Mouse (Mus musculus): ENCODE data around the gene Ccdc146. TPM values are rescaled to one million over a fixed set of nuclear protein-coding genes. Genes with fewer than 3 reads are reported as not detected.

Gene Ccdc146
- polyA plus RNA-seq, 1 experiment = not detected

DNA sequence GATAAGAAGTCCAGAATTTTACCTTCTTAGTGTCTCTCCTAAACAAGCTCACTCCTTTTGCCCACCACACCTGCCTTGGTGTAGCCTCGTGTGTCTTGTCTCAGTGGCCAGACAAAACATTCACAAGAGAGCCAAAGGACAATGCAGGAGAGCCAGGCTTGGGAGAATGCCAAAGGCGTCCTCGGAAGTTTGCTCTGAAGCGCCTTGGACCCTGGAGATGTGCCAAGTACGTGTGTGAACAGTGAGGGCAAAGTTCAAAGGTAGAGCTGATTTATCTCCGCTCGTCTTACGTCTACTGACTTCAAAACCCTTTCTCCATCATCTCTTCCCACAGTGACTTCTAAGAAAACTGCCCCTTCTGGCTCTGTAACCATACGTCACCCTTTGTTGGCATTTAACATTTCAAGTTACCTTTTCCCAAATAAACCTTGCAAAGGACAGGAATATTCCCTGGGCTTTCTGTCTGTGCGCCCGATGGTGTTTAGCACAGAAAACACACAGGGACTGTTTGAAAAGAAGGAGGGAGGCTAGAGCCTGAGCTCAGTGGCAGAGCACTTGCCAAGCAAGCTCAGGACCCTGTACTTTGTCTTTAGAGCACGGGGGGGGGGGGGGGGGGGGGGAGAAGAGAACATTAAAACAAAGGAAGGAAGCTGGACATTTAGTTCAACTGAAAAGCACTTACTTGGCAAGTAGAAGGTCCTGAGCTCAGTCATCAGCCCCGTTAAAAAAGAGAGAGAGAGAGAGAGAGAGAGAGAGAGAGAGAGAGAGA lies 32.7 kb downstream of the Ccdc146 start:
- Histone ChIP-seq H3K9ac (ENCODE audit: low read depth, poor library complexity, severe bottlenecking) (no peak overlapping the region), H3K4me1 (ENCODE audit: control insufficient read depth, insufficient read depth, low read length) (no peaks in the 10 kb centered on the region), H3K4me3 (ENCODE audit: low read depth, low read length) (no peak overlapping the region), H3K27ac (ENCODE audit: insufficient read depth, low read length) (no peak overlapping the region), H3K9me3 (replicated peaks; ENCODE audit: control insufficient read depth, insufficient read depth, low read length, poor library complexity, severe bottlenecking) (no peaks in the 10 kb centered on the region), H3K36me3 (ENCODE audit: control insufficient read depth, insufficient read depth, low read length, poor library complexity, severe bottlenecking) (no peaks in the 10 kb centered on the region), H3K27me3 (ENCODE audit: control insufficient read depth, insufficient read depth, low read length, poor library complexity, severe bottlenecking) (no peaks in the 10 kb centered on the region; the same call in 1 of the 2 replicates)
- no peak for TF ChIP-seq POLR2A (IDR thresholded peaks at IDR 0.05; ENCODE audit: insufficient read depth, low read length)
- TF ChIP-seq EP300 (IDR thresholded peaks at IDR 0.05; ENCODE audit: insufficient read depth, low read depth, low read length) = no peak
- TF ChIP-seq CTCF (IDR thresholded peaks at IDR 0.05; ENCODE audit: low read depth, low read length) = no peak

GRCm38 (mm10) chr5:21388855-21389254 lies 35.6 kb downstream of the Ccdc146 start:
- Histone ChIP-seq H3K4me1 (ENCODE audit: control insufficient read depth, insufficient read depth, low read length) (peaks cover 2% of the 10 kb centered on the region), H3K27me3 (ENCODE audit: control insufficient read depth, insufficient read depth, low read length, poor library complexity, severe bottlenecking) (no peaks in the 10 kb centered on the region; the same call in 1 of the 2 replicates), H3K27ac (ENCODE audit: insufficient read depth, low read length) (no peak overlapping the region), H3K4me3 (ENCODE audit: low read depth, low read length) (no peak overlapping the region), H3K9ac (ENCODE audit: low read depth, poor library complexity, severe bottlenecking) (no peak overlapping the region), H3K36me3 (ENCODE audit: control insufficient read depth, insufficient read depth, low read length, poor library complexity, severe bottlenecking) (no peaks in the 10 kb centered on the region), H3K9me3 (replicated peaks; ENCODE audit: control insufficient read depth, insufficient read depth, low read length, poor library complexity, severe bottlenecking) (no peaks in the 10 kb centered on the region)
- TF ChIP-seq CTCF (IDR thresholded peaks at IDR 0.05; ENCODE audit: low read depth, low read length) = no peak
- TF ChIP-seq EP300 (IDR thresholded peaks at IDR 0.05; ENCODE audit: insufficient read depth, low read depth, low read length) = no peak
- TF ChIP-seq POLR2A (IDR thresholded peaks at IDR 0.05; ENCODE audit: insufficient read depth, low read length) = no peak

- no peaks in the 10 kb centered on the region for H3K9me3 ChIP-seq (replicated peaks; ENCODE audit: control insufficient read depth, insufficient read depth, low read length, poor library complexity, severe bottlenecking)
- H3K4me1 ChIP-seq (ENCODE audit: control insufficient read depth, insufficient read depth, low read length) = peaks cover 7% of the 10 kb centered on the region
- TF ChIP-seq POLR2A (IDR thresholded peaks at IDR 0.05; ENCODE audit: insufficient read depth, low read length) (no peak), CTCF (IDR thresholded peaks at IDR 0.05; ENCODE audit: low read depth, low read length) (no peak), EP300 (IDR thresholded peaks at IDR 0.05; ENCODE audit: insufficient read depth, low read depth, low read length) (no peak)
- H3K9ac ChIP-seq (ENCODE audit: low read depth, poor library complexity, severe bottlenecking) = no peak overlapping the region
- H3K27me3 ChIP-seq (ENCODE audit: control insufficient read depth, insufficient read depth, low read length, poor library complexity, severe bottlenecking) = no peaks in the 10 kb centered on the region; the same call in 1 of the 2 replicates
- no peaks in the 10 kb centered on the region for H3K36me3 ChIP-seq (ENCODE audit: control insufficient read depth, insufficient read depth, low read length, poor library complexity, severe bottlenecking)
- H3K27ac ChIP-seq (ENCODE audit: insufficient read depth, low read length) = no peak overlapping the region
- H3K4me3 ChIP-seq (ENCODE audit: low read depth, low read length) = no peak overlapping the region
Observed at GRCm38 (mm10) chr5:21387340-21387739, 37.1 kb downstream of the Ccdc146 start.

DNA sequence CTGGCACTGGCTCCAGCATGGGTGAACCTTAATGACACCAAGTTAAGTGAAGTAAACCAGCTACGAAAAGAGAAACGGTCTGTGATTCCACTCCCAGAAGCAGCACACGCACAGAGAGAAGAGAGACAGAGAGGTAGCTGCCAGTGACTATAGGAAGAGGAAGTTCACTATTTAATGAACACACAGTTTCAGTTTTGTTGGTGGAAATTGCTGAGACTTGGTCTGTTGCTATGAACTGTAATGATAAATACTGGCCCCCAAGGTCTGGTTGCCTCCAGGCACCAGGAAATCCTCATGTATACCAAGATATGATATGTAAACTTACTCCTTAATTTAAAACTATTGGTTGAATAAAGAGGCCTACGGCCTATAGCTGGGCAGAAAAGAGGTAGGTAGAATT lies 38.0 kb downstream of the Ccdc146 start:
- Histone ChIP-seq H3K27ac (ENCODE audit: insufficient read depth, low read length) (no peak overlapping the region), H3K9ac (ENCODE audit: low read depth, poor library complexity, severe bottlenecking) (no peak overlapping the region), H3K9me3 (replicated peaks; ENCODE audit: control insufficient read depth, insufficient read depth, low read length, poor library complexity, severe bottlenecking) (no peaks in the 10 kb centered on the region), H3K36me3 (ENCODE audit: control insufficient read depth, insufficient read depth, low read length, poor library complexity, severe bottlenecking) (no peaks in the 10 kb centered on the region), H3K4me3 (ENCODE audit: low read depth, low read length) (no peak overlapping the region), H3K4me1 (ENCODE audit: control insufficient read depth, insufficient read depth, low read length) (peaks cover 7% of the 10 kb centered on the region), H3K27me3 (ENCODE audit: control insufficient read depth, insufficient read depth, low read length, poor library complexity, severe bottlenecking) (no peaks in the 10 kb centered on the region)
- no peak for TF ChIP-seq CTCF (IDR thresholded peaks at IDR 0.05; ENCODE audit: low read depth, low read length)
- no peak for TF ChIP-seq POLR2A (IDR thresholded peaks at IDR 0.05; ENCODE audit: insufficient read depth, low read length)
- TF ChIP-seq EP300 (IDR thresholded peaks at IDR 0.05; ENCODE audit: insufficient read depth, low read depth, low read length) = no peak

DNA sequence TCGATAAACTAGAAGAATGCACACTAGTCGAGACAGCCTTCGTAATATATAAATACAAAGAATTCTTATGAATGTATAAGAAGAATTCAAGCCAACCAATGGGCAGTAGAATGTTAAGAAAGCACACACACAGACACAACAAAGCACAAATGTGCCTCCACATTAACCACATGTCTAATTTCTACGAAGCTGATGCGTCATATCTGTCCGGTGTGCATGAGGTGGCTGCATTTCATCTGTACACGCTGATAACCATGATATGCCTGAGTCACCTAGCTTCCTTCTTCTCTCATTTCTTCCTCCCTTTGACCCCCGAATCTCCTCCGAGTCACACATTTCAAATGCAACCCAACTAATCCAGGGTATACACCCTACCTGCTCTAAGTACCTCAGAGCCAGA lies 39.5 kb downstream of the Ccdc146 start:
- H3K4me3 ChIP-seq (ENCODE audit: low read depth, low read length) = no peak overlapping the region
- no peaks in the 10 kb centered on the region for H3K9me3 ChIP-seq (replicated peaks; ENCODE audit: control insufficient read depth, insufficient read depth, low read length, poor library complexity, severe bottlenecking)
- H3K9ac ChIP-seq (ENCODE audit: low read depth, poor library complexity, severe bottlenecking) = no peak overlapping the region
- no peaks in the 10 kb centered on the region for H3K27me3 ChIP-seq (ENCODE audit: control insufficient read depth, insufficient read depth, low read length, poor library complexity, severe bottlenecking)
- no peaks in the 10 kb centered on the region for H3K36me3 ChIP-seq (ENCODE audit: control insufficient read depth, insufficient read depth, low read length, poor library complexity, severe bottlenecking)
- H3K27ac ChIP-seq (ENCODE audit: insufficient read depth, low read length) = no peak overlapping the region
- peaks cover 7% of the 10 kb centered on the region for H3K4me1 ChIP-seq (ENCODE audit: control insufficient read depth, insufficient read depth, low read length)
- TF ChIP-seq CTCF (IDR thresholded peaks at IDR 0.05; ENCODE audit: low read depth, low read length) (no peak), EP300 (IDR thresholded peaks at IDR 0.05; ENCODE audit: insufficient read depth, low read depth, low read length) (no peak), POLR2A (IDR thresholded peaks at IDR 0.05; ENCODE audit: insufficient read depth, low read length) (no peak)

DNA sequence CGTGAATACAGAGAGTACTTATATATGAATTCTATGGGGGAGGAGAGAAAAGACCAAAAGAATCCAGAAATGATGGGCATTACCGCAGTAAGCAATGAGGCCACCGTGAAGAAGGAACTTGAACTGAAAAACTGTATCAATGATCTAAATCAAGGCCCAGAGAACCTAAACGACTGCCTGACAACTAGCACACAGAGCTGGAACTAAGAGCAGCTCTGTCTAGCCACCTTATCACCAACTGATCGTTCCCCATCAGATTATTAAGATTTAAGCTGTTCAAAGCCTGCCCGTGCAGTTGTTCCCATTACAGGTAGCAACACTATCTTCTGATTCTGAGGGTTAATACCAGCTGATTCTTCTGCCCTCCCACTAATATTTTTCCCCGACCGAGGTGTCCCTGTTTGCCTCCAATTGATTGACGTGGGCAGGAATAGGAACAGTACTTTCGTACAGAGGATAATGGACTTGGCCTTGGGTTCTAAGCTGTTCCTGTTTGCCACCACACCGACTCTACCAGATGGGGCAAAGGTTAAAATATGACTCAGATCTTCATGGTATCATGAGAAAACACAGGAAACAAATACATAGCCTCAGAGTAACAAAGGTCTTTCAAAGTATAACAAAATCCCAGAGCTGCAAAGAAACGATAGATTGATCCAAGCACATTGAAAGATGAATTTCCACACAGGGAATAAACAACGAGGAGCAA lies 40.1 kb downstream of the Ccdc146 start:
- TF ChIP-seq EP300 (IDR thresholded peaks at IDR 0.05; ENCODE audit: insufficient read depth, low read depth, low read length) (no peak), POLR2A (IDR thresholded peaks at IDR 0.05; ENCODE audit: insufficient read depth, low read length) (no peak), CTCF (IDR thresholded peaks at IDR 0.05; ENCODE audit: low read depth, low read length) (no peak)
- H3K27ac ChIP-seq (ENCODE audit: insufficient read depth, low read length) = no peak overlapping the region
- peaks cover 7% of the 10 kb centered on the region for H3K4me1 ChIP-seq (ENCODE audit: control insufficient read depth, insufficient read depth, low read length)
- no peak overlapping the region for H3K9ac ChIP-seq (ENCODE audit: low read depth, poor library complexity, severe bottlenecking)
- H3K9me3 ChIP-seq (replicated peaks; ENCODE audit: control insufficient read depth, insufficient read depth, low read length, poor library complexity, severe bottlenecking) = no peaks in the 10 kb centered on the region
- H3K36me3 ChIP-seq (ENCODE audit: control insufficient read depth, insufficient read depth, low read length, poor library complexity, severe bottlenecking) = no peaks in the 10 kb centered on the region
- H3K4me3 ChIP-seq (ENCODE audit: low read depth, low read length) = no peak overlapping the region
- H3K27me3 ChIP-seq (ENCODE audit: control insufficient read depth, insufficient read depth, low read length, poor library complexity, severe bottlenecking) = no peaks in the 10 kb centered on the region

Measured in ES-Bruce4 (cell line).